Mouse (Mus musculus) heart, postnatal 0 days (tissue): ENCODE measurements around the gene Nutf2. TPM values are rescaled to one million over a fixed set of nuclear protein-coding genes. Genes with fewer than 3 reads are reported as not detected.

Experiments
- ATAC-seq: fragments of 200-750 bp; cut with Nextera tagmentation; 2 replicates; pipeline ENCODE4 v1.8.0; 2017; ENCODE audit warnings: low read depth, moderate number of reproducible peaks, moderate library complexity; ENCODE audit not compliant: insufficient read depth
- DNase-seq: peaks from one replicate; pipeline ENCODE4 v3.0.0-alpha.2; 2016; ENCODE audit warnings: low spot score
- H3K27ac ChIP-seq: fragments of 300-500 bp; sonication (generic); 2 replicates; pipeline ENCODE4 v1.5.1; 2014; ENCODE audit warnings: low read depth, mild to moderate bottlenecking
- H3K27me3 ChIP-seq: fragments of 300-500 bp; sonication (generic); 2 replicates; pipeline ENCODE4 v1.6.1; 2014; ENCODE audit warnings: low read length, mixed read lengths; ENCODE audit not compliant: control insufficient read depth, insufficient read depth
- H3K36me3 ChIP-seq: fragments of 300-500 bp; sonication (generic); replicated peaks from 2 replicates; pipeline ENCODE4 v1.6.1; 2014; ENCODE audit warnings: low read length, mixed read lengths; ENCODE audit not compliant: control insufficient read depth, insufficient read depth
- H3K4me1 ChIP-seq: fragments of 300-500 bp; sonication (generic); 2 replicates; pipeline ENCODE4 v1.6.1; 2014; ENCODE audit warnings: antibody characterized with exemption; ENCODE audit not compliant: control insufficient read depth, insufficient read depth
- H3K4me2 ChIP-seq: fragments of 300-500 bp; sonication (generic); 2 replicates; pipeline ENCODE4 v1.6.1; 2014; ENCODE audit warnings: low read depth, mild to moderate bottlenecking, low read length, moderate library complexity
- H3K4me3 ChIP-seq: fragments of 300-500 bp; sonication (generic); 2 replicates; pipeline ENCODE4 v1.5.1; 2014; ENCODE audit warnings: low read depth, low read length
- H3K9ac ChIP-seq: fragments of 300-500 bp; sonication (generic); replicated peaks from 2 replicates; pipeline ENCODE4 v1.6.1; 2014; ENCODE audit warnings: low read depth, low read length, mixed read lengths
- H3K9me3 ChIP-seq: fragments of 300-500 bp; sonication (generic); replicated peaks from 2 replicates; pipeline ENCODE4 v1.6.1; 2016; ENCODE audit warnings: low read length; ENCODE audit not compliant: control insufficient read depth
- CTCF ChIP-seq: IDR thresholded peaks from 2 replicates; pipeline ENCODE4 v1.5.1; 2016; ENCODE audit warnings: antibody characterized with exemption, control low read depth, low read depth
- EP300 ChIP-seq: IDR thresholded peaks from 2 replicates; pipeline ENCODE4 v1.6.1; 2016; ENCODE audit warnings: antibody characterized with exemption, low read depth
- WGBS: fragments of 180-500 bp; shearing (Covaris S2); extraction: QIAGEN DNeasy Blood & Tissue Kit; methylation state at CpG from one replicate; pipeline ENCODE4 v1.1.7; 2014; 5-methylcytosine and 5-hydroxymethylcytosine counted together
- polyA plus RNA-seq: library from polyadenylated mRNA; unstranded; fragments of >200 nt; fragmentation: Nextera tagmentation; extraction: Ambion mirVana; gene quantifications from 2 replicates; pipeline ENCODE4 v1.2.1, GENCODE M21; 2015
- total RNA-seq: library from RNA; depleted of rRNA; stranded (reverse); fragments of >200 nt; gene quantifications from 2 replicates; pipeline ENCODE4 v1.2.3, GENCODE M21; 2014; ENCODE audit warnings: low replicate concordance

Nutf2 gene
- total and polyA plus RNA-seq, 2 experiments from 2014 or later: 38.0 to 135 TPM

GRCm38 (mm10) chr8:105835318-105835717, 25.1 kb upstream of the Nutf2 start:
- TF ChIP-seq CTCF (peak; percentile 63), EP300 (no peak)
- no peak for DNase-seq
- Histone ChIP-seq H3K4me1 (no peaks in the 10 kb centered on the region), H3K9ac (no peak overlapping the region), H3K27me3 (no peaks in the 10 kb centered on the region), H3K4me2 (no peak overlapping the region), H3K36me3 (no peaks in the 10 kb centered on the region), H3K4me3 (no peak overlapping the region), H3K9me3 (no peaks in the 10 kb centered on the region), H3K27ac (no peak overlapping the region)
- ATAC-seq: peak; percentile 41
- 30% methylated on average over 11 of the region's 11 CpGs for WGBS

- TF ChIP-seq EP300: no peak
- no peak for TF ChIP-seq CTCF
- H3K9me3 ChIP-seq: no peaks in the 10 kb centered on the region
- no peaks in the 10 kb centered on the region for H3K27me3 ChIP-seq
- no peak overlapping the region for H3K9ac ChIP-seq
- no peak overlapping the region for H3K4me2 ChIP-seq
- no peak for ATAC-seq
- no peaks in the 10 kb centered on the region for H3K4me1 ChIP-seq
- no peak overlapping the region for H3K4me3 ChIP-seq
- 83% methylated on average over 6 of the region's 6 CpGs for WGBS
- H3K27ac ChIP-seq: no peak overlapping the region
- H3K36me3 ChIP-seq: no peaks in the 10 kb centered on the region
- no peak for DNase-seq
Observed at GRCm38 (mm10) chr8:105836991-105837390, 23.4 kb upstream of the Nutf2 start.

DNA sequence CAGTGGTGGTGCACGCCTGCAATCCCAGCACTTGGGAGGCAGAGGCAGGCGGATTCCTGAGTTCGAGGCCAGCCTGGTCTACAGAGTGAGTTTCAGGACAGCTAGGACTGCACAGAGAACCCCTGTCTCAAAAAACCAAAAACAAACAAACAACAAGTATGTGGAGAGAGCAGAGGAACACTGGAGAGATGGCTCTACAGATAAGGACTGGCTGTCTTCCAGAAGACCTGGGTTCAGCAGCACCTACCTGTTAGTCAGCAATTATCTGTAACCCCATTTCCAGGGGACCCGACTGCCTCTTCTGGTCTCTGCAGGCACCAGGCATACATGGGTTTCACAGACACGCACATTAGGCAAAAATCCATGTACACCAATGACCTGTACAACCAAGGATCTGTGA, 21.2 kb upstream of the Nutf2 start:
- no peak overlapping the region for H3K27ac ChIP-seq
- no peak for DNase-seq
- no peaks in the 10 kb centered on the region for H3K4me1 ChIP-seq
- peaks cover 8% of the 10 kb centered on the region for H3K36me3 ChIP-seq
- 87% methylated on average over 5 of the region's 5 CpGs for WGBS
- H3K4me2 ChIP-seq: no peak overlapping the region
- ATAC-seq: no peak
- no peak overlapping the region for H3K9ac ChIP-seq
- H3K4me3 ChIP-seq: no peak overlapping the region
- TF ChIP-seq CTCF (no peak), EP300 (no peak)
- no peaks in the 10 kb centered on the region for H3K9me3 ChIP-seq
- no peaks in the 10 kb centered on the region for H3K27me3 ChIP-seq

DNA sequence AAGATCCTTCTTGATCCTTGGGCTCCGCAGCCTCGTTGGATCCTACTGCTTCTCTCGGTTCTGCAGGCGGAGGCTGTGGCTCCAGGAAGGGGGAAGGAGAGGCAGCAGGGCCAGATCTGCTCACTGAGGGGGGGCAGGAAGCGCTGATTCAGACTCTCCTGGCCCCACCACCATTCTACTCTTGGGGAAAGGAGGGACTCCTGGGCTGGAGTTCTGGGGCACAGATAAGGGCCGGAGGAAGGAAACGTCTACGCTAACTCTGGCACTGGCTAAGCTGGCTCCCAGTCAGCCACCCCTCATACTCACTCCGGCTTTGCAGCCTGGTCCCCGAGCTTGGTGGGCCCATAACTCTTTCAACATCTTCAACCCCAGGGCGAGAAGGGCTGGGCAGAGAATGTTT, 13.7 kb upstream of the Nutf2 start:
- Histone ChIP-seq H3K4me2 (no peak overlapping the region), H3K27me3 (no peaks in the 10 kb centered on the region), H3K9me3 (no peaks in the 10 kb centered on the region), H3K27ac (peak overlapping the region; percentile 43; the same call in 1 of the 2 replicates), H3K4me1 (peaks cover 10% of the 10 kb centered on the region; the same call in 1 of the 2 replicates), H3K36me3 (peaks cover 63% of the 10 kb centered on the region), H3K4me3 (no peak overlapping the region), H3K9ac (no peak overlapping the region)
- 75% methylated on average over 11 of the region's 11 CpGs for WGBS
- DNase-seq (no peak), ATAC-seq (peak; percentile 69)
- TF ChIP-seq EP300 (no peak), CTCF (no peak)

DNA sequence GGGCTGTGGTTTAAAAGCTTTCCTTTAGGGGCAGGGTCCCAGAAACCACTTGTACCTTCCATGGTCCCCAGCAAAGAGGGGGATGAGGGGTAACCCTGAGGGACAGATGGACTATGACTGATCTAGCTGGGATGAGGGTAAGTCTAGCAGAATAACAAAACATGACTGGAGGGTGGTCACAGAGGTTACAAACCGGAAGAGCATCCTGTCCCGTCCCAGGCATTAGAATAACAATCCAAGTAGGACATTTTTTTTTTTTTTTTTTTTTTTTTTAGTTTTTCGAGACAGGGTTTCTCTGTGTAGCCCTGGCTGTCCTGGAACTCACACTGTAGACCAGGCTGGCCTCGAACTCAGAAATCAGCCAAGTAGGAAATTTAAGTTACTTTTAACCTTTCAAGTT, 10.4 kb upstream of the Nutf2 start:
- Histone ChIP-seq H3K36me3 (peaks cover 47% of the 10 kb centered on the region), H3K27ac (no peak overlapping the region), H3K9ac (no peak overlapping the region), H3K4me2 (no peak overlapping the region), H3K9me3 (no peaks in the 10 kb centered on the region), H3K4me3 (no peak overlapping the region), H3K4me1 (peaks cover 10% of the 10 kb centered on the region; the same call in 1 of the 2 replicates), H3K27me3 (no peaks in the 10 kb centered on the region)
- WGBS: 70% methylated on average over 4 of the region's 4 CpGs
- TF ChIP-seq CTCF: no peak
- no peak for TF ChIP-seq EP300
- ATAC-seq (no peak), DNase-seq (no peak)

- Histone ChIP-seq H3K9me3 (no peaks in the 10 kb centered on the region), H3K4me3 (peak overlapping the region; percentile 8; the same call in 1 of the 2 replicates), H3K27ac (no peak overlapping the region), H3K27me3 (no peaks in the 10 kb centered on the region), H3K36me3 (peaks cover 41% of the 10 kb centered on the region), H3K4me2 (peak overlapping the region; percentile 44), H3K4me1 (peaks cover 10% of the 10 kb centered on the region; the same call in 1 of the 2 replicates), H3K9ac (0 out of 2 replicates have a peak overlapping the region, but pooled peaks have one; percentile 17)
- ATAC-seq (no peak), DNase-seq (no peak)
- TF ChIP-seq CTCF: no peak
- TF ChIP-seq EP300: no peak
- WGBS: 73% methylated on average over 7 of the region's 7 CpGs
Observed at GRCm38 (mm10) chr8:105850611-105851010, 9.8 kb upstream of the Nutf2 start.
